Mouse (Mus musculus) gastrocnemius, postnatal 10 days (tissue): Measurements from ENCODE around the gene Xylt2. TPM values are rescaled to one million over a fixed set of nuclear protein-coding genes. Genes with fewer than 3 reads are reported as not detected.

ENCODE experiments used
- DNase-seq: peaks from one replicate; pipeline ENCODE4 v3.0.0; 2021; ENCODE audit warnings: mixed read lengths
- total RNA-seq, 2 experiments: library from RNA; stranded (reverse); gene quantifications; 2 replicates each; pipeline ENCODE4 v1.2.3; 2021

The Xylt2 gene
- total RNA-seq, 2 experiments from 2014 or later, result 10.1 to 12.3 TPM

- DNase-seq, result no peak
Observed at GRCm38 (mm10) chr11:94615494-94615893, 61.8 kb downstream of the Xylt2 start.

- no peak for DNase-seq
Observed at GRCm38 (mm10) chr11:94614603-94615002, 62.7 kb downstream of the Xylt2 start.

Other genes starting within 250 kb of the Xylt2 start
- gene Cacna1g, start 203.3 kb downstream of the Xylt2 start, total RNA-seq, result 1 to 10 TPM; 7.0 to 9.0 TPM
- not detected for gene Spata20, start 191.3 kb downstream of the Xylt2 start, total RNA-seq
- under 1 TPM; 0.21 to 0.59 TPM for gene Epn3, start 177.5 kb downstream of the Xylt2 start, total RNA-seq
- gene Mycbpap, start 155.8 kb downstream of the Xylt2 start, total RNA-seq, result not detected
- 1 to 10 TPM; 4.3 to 6.0 TPM for gene Rsad1, start 128.3 kb downstream of the Xylt2 start, total RNA-seq
- 10 to 100 TPM; 10.3 to 14.3 TPM for gene Chad, start 112.5 kb downstream of the Xylt2 start, total RNA-seq
- gene Acsf2, start 75.6 kb downstream of the Xylt2 start, total RNA-seq, result 10 to 100 TPM in 1 of 2 experiments, 1 to 10 TPM in 1; 8.1 to 10.0 TPM
- gene Lrrc59, start 47.7 kb downstream of the Xylt2 start, total RNA-seq, result 10 to 100 TPM; 40.4 to 51.2 TPM
- gene Mrpl27, start 23.7 kb downstream of the Xylt2 start, total RNA-seq, result 10 to 100 TPM; 50.2 to 63.1 TPM
- 1 to 10 TPM; 1.3 to 1.5 TPM for gene Eme1, start 23.6 kb downstream of the Xylt2 start, total RNA-seq
- not detected for gene Gm11541, start 27.0 kb upstream of the Xylt2 start, total RNA-seq
- gene Cdc34b, start 64.3 kb upstream of the Xylt2 start, total RNA-seq, result under 1 TPM; 0.80 to 0.81 TPM
- not detected for gene Tmem92, start 105.2 kb upstream of the Xylt2 start, total RNA-seq